Mouse (Mus musculus): ENCODE results near the gene Olfr391-ps. TPM values are rescaled to one million over a fixed set of nuclear protein-coding genes. Genes with fewer than 3 reads are reported as not detected.

Olfr391-ps gene
- total RNA-seq (2015) = not detected in 2 replicates
- not detected in 2 replicates for total RNA-seq (2017)

DNA sequence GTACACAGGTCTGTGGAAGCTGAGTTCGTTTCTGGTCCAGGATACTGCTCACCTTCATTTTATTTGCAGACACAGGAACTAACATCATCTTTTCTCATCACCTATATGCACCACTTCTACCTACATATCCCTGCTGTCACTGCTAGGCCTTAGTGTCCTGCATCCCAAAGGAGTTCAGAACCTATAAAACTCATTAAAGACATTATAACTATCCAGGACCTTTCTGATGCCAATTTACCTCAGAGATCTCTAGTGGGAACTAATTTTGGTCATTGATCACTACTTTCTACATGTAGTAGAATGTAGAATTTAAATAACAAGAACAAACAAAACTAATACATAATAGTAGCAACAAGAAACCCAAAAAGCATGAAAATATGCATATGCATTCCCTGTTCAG, at the start of gene Olfr391-ps:
Gene Olfr391-ps, minus strand, starts transcription at position 101 of the 400 bp plus-strand sequence.
- no peak for ATAC-seq (replicated peaks; ENCODE audit: poor library complexity)

DNA sequence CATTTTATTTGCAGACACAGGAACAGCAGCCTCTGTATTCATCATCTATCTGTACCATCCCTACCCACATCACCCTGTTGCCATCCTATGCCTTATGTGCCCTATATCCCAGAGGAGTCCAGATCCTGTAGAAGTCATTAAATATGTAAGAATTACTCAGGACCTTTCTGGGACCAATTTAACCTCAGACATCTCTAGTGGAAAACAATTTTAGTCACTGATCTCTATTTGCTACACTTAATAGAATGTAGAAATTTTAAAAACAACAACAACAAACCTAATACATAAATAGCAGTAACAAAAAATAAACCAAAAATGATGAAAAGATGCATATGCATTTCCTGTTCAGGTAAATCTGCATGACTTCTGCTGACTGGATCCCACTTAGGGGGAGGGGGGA, 48.5 kb upstream of the Olfr391-ps start, which contains the start of gene Olfr393:
Gene Olfr393, minus strand, starts transcription at position 101 of the 400 bp plus-strand sequence.
- no peak for ATAC-seq (replicated peaks; ENCODE audit: poor library complexity)

DNA sequence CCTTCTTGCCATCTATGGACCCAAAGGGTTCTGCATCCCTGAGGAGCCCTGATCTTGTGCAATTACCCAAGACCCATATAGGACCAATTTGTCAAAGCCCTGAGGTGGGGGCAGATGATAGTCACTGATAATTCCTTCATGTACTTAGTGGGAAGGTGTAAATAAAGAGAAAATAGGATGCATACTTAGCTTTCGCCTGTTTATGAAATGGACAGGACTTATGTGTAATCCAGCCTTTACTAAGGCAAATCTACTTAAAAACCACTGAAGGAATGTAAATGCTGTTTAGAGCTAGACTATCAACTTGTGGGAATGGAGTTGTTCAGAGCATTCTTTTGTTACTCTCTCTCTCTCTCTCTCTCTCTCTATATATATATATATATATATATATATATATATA, 14.1 kb upstream of the Olfr391-ps start, which contains the start of gene Olfr392:
Gene Olfr392, minus strand, starts transcription at position 101 of the 400 bp plus-strand sequence.
- ATAC-seq (replicated peaks; ENCODE audit: poor library complexity) = no peak

DNA sequence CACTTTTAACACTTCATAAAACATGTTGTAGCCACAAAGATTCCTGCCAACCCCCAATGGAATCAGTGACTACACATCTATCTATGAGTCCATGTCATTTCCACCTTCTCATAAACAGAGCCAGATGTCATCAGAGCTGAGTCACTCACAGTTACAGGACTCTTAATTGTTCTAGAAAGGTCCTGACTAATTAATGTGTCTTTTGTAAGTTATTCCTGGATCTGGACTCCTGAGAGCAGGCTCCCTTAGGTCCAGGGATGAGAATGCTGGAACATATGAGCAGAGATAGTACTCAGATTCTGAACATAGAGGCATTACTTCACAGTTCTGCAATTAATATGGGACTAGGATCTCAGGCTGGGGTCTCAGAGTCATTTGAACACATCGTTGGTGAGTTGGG, 20.2 kb downstream of the Olfr391-ps start, which contains the start of gene Olfr390:
Gene Olfr390, plus strand, starts transcription at position 301 of the 400 bp plus-strand sequence.
- no peak for ATAC-seq (replicated peaks; ENCODE audit: poor library complexity)

DNA sequence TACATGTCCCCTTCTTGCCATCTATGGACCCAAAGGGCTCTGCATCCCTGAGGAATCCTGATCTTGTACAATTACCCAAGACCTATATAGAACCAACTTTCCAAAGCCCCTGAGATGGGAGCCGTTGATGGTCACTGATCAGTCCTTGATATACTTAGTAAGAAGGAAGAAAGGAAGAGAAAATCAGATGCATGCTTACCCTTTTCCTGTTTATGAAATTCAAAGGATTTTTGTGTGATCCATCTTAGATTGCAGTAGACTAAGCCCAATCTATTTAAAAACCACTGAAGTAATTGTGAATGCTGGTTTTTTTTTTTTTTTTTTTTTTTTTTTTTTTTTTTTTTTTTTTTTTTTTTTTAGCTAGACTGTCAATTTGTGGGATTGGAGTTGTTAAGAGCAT, 22.2 kb downstream of the Olfr391-ps start, which contains the start of gene Olfr389:
Gene Olfr389, minus strand, starts transcription at position 101 of the 400 bp plus-strand sequence.
- ATAC-seq (replicated peaks; ENCODE audit: poor library complexity) = no peak

DNA sequence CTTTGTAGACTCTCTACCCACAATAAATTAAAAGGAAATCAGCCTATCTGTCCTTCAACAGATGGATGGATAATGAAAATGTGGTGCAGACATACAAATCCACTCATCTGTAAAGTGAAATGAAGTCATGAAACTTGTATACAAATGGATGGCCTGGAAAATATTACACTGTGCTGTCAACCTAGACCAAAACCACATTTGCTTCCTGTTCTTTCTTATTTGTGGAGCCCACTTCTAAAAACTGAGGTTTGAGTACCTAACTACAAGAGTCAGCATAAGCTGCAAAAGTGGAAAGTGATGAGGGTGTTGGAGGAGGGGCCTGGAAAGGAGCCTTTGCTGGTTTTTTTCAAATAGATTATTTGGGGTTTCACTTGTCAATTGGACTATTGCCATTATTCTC, 43.7 kb downstream of the Olfr391-ps start:
- ATAC-seq (replicated peaks; ENCODE audit: poor library complexity) = no peak

Other genes with a start within 250 kb of the Olfr391-ps start
- not detected in 2 replicates for gene Olfr385, start 210.0 kb downstream of the Olfr391-ps start, total RNA-seq (2015)
- not detected in 2 replicates for gene Olfr385, start 210.0 kb downstream of the Olfr391-ps start, total RNA-seq (2017)
- gene Olfr384, start 204.5 kb downstream of the Olfr391-ps start, total RNA-seq (2015) = not detected in 2 replicates
- not detected in 2 replicates for gene Olfr384, start 204.5 kb downstream of the Olfr391-ps start, total RNA-seq (2017)
- gene Zfp735, start 114.3 kb downstream of the Olfr391-ps start, total RNA-seq (2015) = not detected in 2 replicates
- not detected in 2 replicates for gene Zfp735, start 114.3 kb downstream of the Olfr391-ps start, total RNA-seq (2017)
- gene Olfr389, start 22.3 kb downstream of the Olfr391-ps start, total RNA-seq (2015) = not detected in 2 replicates
- not detected in 2 replicates for gene Olfr389, start 22.3 kb downstream of the Olfr391-ps start, total RNA-seq (2017)
- not detected in 2 replicates for gene Olfr390, start 20.1 kb downstream of the Olfr391-ps start, total RNA-seq (2015)
- not detected in 2 replicates for gene Olfr390, start 20.1 kb downstream of the Olfr391-ps start, total RNA-seq (2017)
- not detected in 2 replicates for gene Olfr392, start 14.0 kb upstream of the Olfr391-ps start, total RNA-seq (2015)
- gene Olfr392, start 14.0 kb upstream of the Olfr391-ps start, total RNA-seq (2017) = not detected in 2 replicates
- not detected in 2 replicates for gene Olfr393, start 48.4 kb upstream of the Olfr391-ps start, total RNA-seq (2015)
- not detected in 2 replicates for gene Olfr393, start 48.4 kb upstream of the Olfr391-ps start, total RNA-seq (2017)
- gene Olfr394, start 87.7 kb upstream of the Olfr391-ps start, total RNA-seq (2015) = not detected in 2 replicates
- not detected in 2 replicates for gene Olfr394, start 87.7 kb upstream of the Olfr391-ps start, total RNA-seq (2017)
- not detected in 2 replicates for gene Olfr395, start 106.2 kb upstream of the Olfr391-ps start, total RNA-seq (2015)
- gene Olfr395, start 106.2 kb upstream of the Olfr391-ps start, total RNA-seq (2017) = not detected in 2 replicates
- not detected in 2 replicates for gene Olfr23, start 133.6 kb upstream of the Olfr391-ps start, total RNA-seq (2015)
- gene Olfr23, start 133.6 kb upstream of the Olfr391-ps start, total RNA-seq (2017) = not detected in 2 replicates
- gene Olfr397, start 157.8 kb upstream of the Olfr391-ps start, total RNA-seq (2015) = not detected in 2 replicates
- not detected in 2 replicates for gene Olfr397, start 157.8 kb upstream of the Olfr391-ps start, total RNA-seq (2017)
- not detected in 2 replicates for gene Olfr398, start 187.4 kb upstream of the Olfr391-ps start, total RNA-seq (2015)
- not detected in 2 replicates for gene Olfr398, start 187.4 kb upstream of the Olfr391-ps start, total RNA-seq (2017)

All from megakaryocyte progenitor cell, adult 5-6 weeks (primary cell).